Mouse (Mus musculus) brain, embryonic 18.5 days (tissue): ENCODE measurements around the gene Rdh7.
"Not testable (repeated sequence)": the region's sequence is repeated elsewhere in the genome, so short reads cannot be mapped to it uniquely, and the experiment has no call there.

Experiments used
- DNase-seq: peaks from one replicate; pipeline ENCODE4 v3.0.0-alpha.2; 2012; ENCODE audit warnings: low read depth, low spot score

Gene Rdh7

DNA sequence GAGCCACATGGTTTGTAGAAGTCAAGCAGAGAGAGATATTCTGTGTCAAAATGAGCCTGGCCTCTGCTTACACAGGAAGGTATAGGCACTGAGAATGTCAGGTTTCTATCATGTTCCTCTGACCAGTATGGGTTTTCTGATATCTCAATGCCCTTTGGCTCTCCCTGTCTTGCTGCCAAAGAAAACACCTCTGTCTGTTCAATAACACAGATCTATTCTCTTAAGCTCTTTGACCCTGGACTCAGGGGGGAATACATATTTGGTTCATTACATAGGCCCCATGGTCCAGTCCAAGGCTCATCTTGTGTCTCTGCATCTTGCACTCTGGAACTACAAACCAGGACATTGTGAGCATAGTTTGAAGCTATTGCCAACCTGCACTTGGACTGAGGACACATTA is at the start of gene Rdh7:
Rdh7 (minus strand) TSS at position 213 of the 400 bp plus-strand sequence.
- no peak for DNase-seq

DNA sequence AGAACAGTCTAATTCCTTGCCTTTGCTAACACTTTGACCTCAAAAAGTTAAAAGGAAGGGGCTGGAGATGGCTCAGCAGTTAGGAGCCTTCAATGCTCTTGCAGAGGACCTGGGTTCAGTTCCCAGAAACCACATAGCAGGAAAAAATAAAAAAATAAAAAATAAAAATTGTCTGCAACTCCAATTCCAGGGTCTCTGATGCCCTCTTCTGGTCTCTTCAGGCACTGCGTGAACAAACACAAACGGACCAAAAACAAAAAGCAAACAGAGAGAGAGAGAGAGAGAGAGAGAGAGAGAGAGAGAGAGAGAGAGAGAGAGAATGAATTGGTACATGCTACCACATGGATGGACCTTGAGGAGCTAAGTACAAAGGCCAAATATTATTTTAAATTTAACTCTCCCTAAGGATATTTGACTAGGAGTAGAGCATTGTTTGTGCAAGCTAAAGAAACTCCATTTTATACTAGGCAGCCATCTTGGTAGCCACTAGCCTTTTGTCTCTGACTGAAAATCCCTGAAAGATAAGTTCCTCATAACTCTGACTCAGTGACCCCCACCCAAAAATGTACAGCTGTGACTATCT is 48.9 kb upstream of the Rdh7 start:
- peak; percentile 32 for DNase-seq

DNA sequence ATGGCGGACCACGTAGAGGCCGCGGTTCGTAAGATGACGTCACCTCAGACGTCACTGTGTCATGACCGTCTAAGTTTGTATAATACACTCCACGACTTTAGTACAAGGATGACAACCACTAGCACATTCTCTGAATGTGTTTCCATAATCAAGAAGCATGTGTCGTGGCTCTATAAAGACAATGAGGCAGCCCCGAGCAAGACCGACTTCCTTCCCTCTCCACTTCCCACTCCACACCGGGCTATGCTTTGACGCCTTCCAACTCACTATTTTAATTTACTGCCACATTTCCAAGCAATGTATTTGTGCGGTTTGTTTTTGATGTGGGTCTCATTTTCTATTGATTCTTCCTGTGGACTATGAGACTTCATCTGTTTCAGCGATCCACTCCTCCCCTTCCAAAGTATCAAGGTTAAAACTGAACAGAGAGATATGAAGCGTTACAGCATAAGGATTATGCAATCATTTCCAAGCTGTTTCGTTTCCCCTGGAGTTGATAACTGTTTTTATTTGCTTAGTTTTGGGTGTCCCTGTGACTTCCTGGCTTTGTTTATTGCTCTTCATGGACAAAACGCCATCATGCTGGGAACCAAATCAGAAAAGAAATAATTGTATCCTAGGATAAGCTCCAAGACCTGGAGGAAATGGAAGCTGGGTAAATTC is 48.3 kb upstream of the Rdh7 start:
- no peak for DNase-seq

DNA sequence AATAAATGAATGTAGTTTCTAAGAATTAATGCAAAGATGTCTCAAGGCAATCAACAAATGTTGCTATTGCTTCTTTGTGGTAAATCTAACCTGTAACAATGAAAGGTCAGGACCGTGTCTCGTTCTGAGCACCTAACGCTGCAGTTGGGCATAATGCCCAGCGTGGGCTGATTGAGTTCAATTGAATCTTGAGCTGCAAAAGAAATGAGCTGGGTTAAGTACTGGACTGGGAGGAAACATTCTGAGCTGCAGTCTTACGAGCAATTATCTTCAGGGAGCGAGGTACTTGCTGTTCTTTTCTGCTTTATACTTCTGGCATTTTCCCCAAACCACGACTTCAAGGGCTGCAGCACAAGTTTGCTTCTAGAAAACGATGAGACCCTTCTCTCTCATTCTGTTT is 47.7 kb upstream of the Rdh7 start:
- no peak for DNase-seq

DNA sequence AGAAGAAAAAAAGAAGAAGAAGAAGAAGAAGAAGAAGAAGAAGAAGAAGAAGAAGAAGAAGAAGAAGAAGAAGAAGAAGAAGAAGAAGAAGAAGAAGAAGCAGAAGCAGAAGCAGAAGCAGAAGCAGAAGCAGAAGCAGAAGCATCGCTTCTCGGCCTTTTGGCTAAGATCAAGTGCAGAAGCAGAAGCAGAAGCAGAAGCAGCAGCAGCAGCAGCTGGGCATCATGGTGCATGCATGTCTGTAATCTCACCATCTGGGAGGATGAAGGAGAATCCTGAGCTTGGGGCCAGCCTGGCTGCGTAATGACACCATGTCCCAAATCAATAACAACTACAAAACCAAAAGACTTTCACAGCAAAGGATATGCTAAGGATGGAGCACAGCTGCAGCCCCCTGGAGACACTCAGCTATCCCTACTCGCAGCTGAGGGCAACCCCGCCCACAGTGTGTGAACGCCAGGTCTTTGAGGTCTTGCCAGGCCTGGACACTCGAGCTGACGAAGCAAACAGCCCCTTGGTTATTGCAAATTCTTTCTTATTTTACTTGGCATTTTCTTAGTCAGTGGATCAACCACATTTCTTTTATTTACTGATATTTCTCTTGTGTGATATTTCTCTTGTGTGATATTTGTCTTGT is 43.8 kb upstream of the Rdh7 start:
- no peak for DNase-seq

DNA sequence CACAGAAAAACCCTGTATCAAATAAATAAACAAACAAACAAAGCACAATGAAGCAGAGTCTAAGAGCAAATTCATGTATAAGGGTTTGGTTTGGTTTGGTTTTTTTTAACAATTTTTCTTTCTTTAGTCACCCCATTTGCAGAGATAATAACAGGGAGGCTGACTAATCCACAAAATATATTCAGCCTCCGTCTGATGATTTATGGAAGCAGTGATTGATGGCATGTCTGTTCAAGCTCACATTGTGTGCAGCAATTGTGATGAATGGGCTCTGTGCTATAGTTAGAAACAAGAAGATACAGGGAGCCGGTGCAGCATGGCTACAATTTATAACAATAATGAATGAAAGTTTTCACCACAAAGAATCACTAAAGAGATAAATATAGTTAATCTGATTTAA is 39.1 kb upstream of the Rdh7 start:
- no peak for DNase-seq

DNA sequence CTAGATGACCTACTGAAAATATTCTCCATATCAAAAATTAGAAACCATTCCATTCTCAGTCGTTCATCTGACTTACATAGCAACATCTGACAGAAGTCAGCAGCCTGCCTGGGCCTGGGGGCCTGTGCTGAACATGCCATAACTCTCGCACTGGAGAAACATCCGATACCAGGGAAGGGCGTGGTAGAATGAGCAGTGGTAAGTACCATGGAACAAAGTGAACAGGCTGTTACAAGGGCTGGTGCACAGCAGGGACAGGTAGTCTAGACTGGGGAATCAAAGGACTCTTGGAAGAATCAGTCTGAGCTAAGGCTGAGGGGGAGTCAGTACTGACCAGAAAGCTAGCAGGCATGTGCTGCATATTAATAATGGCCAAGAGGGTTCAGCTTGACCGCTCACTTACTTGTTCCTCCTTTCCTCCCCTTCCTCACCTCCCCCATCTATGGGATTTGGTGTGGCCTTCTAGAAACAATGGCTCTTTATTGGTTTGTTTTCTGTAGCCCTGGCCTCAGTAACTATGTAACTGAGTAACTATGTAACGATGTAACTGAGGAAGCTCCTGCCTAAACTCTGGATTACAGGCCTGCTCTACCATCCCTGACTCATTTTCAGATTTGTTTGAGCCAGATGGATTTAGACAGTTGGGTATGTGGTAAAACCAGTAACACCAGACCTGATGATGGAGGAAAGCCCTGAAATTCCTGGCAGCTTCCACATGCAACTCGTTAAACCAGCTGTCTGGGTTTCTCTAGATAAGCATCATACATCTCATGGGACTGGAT is 36.2 kb upstream of the Rdh7 start:
- peak; percentile 30 for DNase-seq

DNA sequence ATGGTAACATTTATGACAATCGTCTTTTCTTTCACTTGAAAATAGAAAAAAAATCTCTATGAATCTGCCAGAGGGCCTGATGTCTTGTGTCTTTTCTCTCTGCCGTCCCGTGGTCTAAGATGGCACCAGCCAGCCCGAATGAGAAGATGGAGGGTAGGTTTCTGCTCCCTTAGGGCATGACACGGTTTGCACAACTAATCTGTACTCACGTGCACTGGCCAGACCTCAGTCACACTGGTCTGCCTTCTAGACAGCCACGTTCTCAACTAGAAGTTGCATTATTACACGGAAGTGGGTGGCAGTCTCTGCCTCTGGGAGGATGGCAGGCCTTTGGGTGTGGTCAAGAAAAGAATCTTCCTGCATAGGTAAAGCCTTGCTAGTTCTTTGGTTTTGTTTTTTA is 34.4 kb upstream of the Rdh7 start:
- no peak for DNase-seq

DNA sequence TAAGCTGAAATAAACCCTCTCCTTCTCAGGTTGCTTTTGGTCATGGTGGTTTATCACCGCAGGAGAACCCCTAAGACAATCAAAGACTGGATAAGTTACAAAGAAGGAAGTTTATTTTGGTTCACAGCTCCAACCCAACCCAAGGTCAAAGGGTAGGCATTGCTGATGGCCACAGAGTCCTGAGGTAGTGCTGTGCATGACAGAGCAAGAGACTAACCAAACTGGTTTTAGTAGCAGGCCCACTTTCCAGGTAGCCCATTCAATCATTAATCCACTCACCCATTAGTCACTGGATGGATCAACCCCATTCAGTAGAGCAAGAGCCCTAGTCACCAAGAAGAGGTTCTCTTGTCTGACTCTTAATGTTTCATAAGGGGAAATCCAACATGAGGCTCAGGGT is 33.6 kb upstream of the Rdh7 start:
- DNase-seq: no peak

DNA sequence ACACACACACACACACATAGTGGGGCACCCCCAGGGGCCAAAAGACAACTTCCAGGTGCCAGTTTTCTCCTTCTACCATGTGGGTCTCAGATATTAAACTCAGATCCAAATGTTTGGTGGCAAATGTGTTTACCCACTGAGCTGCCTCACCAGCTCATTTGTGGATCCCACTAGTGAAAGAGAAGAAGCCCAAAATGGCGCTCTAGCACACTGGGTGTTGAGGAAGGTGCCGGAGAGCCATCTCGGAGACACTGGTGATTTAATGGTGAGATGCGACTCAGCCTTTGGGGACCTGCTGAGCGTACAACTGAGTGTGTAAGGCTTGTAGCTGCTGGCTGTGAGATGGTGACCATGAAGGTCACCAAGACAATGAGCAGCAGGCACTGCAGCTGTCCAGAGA is 29.0 kb upstream of the Rdh7 start:
- DNase-seq: no peak

DNA sequence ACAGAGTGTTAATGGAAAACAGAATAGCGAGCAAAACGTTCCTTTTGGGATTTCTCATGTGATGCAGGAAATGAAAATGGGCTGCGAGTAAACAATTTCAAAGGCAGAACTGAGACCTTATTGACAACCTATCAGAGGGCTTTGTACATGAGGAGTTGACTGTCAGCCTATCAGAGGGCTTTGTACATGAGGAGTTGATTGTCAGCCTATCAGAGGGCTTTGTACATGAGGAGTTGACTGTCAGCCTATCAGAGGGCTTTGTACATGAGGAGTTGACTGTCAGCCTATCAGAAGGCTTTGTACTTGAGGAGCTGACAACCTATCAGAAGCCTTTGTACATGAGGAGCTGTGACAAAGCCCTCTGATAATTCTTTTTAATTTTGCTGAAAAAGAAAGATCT is 28.6 kb upstream of the Rdh7 start:
- DNase-seq: not testable (repeated sequence)

DNA sequence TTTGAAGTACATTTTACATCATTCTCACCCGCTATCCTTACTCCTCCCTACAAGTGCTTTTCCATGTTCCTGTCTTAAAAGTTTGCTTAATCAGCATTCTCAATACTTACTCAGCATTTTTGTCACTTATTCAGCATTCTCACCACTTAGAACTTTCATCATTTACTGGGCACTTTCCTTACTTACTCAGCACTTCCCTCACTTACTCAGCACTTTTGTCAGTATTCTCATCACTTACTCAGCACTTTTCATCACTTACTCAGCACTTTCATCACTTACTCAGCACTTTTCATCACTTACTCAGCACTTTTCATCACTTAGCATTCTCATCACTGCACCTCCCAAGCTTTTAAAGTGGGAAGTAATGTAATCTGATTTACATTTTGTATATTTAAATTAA is 27.0 kb upstream of the Rdh7 start:
- no peak for DNase-seq

DNA sequence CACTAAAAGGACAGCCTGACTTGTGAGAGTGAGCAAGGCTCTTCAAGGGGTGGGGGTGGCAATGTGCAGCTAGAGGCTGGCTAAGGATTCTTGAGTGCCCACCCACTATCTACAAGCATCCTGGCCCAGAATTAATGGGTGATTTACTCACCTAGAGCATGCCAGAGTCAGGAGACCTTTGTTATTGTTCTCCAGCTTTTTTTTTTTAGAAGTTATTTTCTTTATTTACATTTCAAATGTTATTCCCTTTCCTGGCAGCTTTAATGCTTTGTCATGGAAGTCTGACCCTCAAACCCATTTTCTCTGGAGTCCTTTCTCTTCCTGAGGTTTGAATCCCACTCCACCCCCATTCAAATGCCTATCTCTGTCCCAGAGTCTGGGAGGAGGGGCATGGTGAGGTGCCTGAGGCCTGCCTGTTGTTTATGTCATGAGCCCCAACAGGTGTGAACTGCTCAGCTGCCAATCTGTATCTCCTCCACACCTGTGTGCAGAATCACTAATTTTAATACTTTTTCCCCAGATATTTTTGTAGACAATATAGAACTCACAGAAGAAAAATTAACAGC is 18.9 kb upstream of the Rdh7 start:
- DNase-seq: no peak

DNA sequence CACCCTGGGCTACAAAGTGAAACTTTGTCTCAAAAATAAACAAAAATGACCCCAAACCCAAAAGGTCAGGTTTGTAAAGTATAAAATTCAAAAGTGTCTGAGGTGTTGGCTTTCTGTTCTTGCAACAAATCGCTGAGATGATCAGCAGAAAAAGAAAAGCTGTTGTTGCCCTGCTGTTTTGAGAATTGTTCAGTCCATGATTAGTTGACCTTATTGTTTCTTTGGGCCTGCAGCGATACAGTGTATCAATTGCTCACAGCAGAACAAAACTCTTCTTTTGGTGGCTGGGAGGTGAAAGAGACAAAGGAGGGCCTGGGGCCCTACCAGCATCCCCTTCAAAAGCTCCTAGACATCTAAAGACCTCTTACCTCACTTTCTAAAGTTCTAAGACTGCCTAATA is 17.5 kb upstream of the Rdh7 start:
- no peak for DNase-seq

DNA sequence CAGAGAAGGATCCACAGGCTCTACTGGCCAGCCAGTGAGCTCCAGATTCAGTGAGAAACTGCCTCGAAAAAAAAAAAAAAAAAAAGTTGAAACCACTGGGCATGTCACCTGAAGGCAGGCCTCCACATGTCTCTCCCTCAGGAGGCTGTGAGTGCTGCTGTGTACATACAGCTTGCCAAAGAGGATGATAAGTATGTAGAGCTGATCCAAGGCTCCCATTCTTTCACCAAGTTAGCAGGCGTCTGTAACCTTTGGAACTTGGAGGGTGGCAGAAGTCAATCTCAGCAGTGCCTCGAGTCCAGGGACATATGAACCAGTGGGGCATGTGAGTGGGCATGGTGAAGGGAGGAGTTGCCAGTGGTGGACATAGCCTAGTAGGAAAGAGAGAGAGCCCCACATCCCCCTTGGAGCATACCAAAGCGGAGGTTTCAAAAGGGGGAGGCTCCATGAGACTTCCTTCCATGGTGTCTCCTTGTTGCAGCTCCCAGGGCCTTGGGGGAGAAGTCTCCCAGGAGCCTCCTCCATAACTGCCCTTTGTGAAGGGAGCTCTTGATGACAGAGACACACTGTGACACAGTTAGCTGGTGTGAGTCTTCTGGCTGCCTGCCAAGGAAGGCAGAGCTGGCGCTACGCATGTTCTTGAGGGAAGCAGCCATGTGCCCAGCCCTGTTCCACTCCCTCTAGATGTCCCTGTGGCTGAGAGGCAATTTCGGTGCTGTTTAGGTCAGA is 16.3 kb upstream of the Rdh7 start:
- DNase-seq: no peak

DNA sequence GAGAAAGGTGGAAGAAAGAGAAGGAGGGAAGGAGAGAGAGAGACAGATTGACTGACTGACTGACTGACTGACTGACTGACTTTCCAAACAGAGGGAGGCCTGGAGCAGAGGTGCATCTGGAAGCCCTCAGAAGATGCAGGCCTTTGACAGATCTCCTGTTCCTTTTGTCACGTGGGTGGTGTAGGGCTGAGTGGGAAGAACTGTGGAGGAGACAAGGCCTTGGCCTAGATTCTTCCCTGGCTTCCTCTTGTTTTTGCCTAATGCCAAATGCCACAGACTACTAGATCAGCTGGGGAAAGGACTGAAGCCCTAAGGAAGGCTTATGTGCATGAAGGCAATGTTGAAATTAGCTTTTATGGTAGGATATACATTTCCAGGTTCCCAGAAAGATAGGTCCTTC is 14.5 kb upstream of the Rdh7 start:
- no peak for DNase-seq

DNA sequence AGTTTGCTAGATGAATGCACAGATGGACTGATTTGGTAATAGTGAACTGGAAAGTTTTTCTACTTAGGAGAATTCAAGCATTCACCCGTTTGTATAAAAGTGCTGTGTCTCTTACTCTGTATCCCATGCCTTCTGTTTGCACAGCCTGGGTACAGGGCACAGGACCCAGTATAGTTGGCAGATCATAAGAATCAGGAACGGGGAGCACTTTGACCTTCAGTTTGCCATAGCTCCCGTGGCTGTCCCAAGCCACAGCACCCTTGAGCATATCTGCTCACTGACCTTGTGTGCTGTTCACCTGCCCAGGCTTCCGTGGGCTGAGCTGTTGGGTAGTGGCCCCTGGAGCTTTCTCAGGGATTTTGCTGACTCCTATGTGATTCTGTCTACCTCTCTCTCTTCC is 13.1 kb upstream of the Rdh7 start:
- no peak for DNase-seq

DNA sequence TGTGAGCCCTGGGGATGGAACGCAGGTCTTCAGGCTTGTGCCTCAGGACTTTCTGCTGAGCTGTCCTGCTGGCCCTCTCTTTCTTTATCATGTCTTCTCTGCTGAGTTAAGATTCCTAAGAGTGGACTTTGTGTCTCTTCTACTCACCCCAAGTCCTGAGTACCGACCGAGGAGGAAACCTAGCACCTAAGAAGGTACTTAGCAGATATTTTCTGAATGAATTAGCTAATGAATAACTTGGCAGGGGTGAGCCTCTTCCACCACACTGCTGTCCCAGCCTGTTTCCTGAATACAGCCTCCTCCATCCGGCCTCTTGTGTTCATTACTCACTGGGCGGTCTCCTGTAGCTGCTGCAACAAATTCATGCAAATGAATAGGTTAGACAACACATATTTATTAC is 11.2 kb upstream of the Rdh7 start:
- DNase-seq: no peak

DNA sequence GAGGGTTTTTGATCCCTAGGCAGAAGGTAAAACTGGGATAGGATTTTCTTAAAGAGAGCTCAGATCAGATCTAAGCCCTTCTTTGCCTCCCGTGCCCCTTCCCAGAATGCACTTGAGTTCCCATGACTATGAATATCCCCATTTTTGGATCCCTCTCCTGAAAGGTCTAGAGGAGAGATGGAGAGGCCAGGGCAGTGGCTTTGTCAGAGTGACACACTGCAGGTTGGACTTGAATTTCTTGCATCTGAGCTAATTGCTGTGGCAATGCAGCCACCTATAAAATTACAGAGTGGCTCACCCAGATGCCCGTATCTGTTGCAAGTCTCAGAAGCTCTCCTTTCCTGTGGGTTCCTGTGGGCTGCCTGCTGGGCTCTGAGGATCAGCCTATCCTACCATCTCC is 9.6 kb upstream of the Rdh7 start, which contains the start of gene Sdr9c7:
Sdr9c7 (plus strand) TSS at position 301 of the 400 bp plus-strand sequence.
- DNase-seq: no peak

DNA sequence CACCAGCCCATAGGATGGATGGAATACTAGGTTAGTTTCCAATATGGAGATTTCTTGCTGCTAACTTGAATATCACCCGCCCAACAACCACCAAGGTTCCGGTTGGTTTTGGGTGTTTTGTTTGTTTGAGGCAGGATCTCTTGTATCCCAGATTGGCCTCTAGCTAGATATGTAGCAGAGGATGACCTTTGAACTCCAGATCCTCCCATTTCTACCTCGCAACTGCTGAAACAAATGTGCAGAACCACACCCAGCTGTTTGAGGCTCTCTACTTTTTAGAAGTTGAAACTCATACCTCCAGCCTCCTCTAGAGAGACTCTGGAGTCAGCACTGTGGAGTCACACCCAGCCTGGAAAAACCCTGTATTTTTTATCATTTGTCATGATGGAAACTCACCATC is 8.9 kb upstream of the Rdh7 start:
- DNase-seq: no peak

DNA sequence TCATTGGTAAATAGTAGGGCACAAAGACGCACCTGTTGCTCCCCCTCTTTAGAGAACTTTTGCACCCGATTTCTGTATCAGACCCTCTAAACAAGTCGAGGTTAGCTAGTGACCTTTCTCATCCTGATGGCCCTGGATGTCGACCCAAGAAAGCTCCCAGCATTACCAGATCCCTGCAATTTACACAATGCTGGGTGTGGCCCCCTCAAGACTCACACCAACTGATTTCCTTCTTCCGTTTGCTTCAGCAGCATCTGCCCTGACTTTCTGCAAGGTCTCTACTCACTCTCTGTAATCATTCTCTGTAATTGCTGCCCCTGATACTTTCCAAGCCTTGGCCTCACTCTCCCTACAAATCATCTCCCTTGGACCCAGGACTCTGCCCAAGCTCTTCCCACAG is 8.1 kb upstream of the Rdh7 start:
- DNase-seq: no peak
